Mouse (Mus musculus) liver, embryonic 16.5 days (tissue): Measurements from ENCODE around the gene Nprl3. TPM values are rescaled to one million over a fixed set of nuclear protein-coding genes. Genes with fewer than 3 reads are reported as not detected.

ENCODE experiments used
- ATAC-seq: fragments of 200-750 bp; cut with Nextera tagmentation; 2 replicates; pipeline ENCODE4 v1.8.0; 2017; ENCODE audit warnings: low read depth, mild to moderate bottlenecking, moderate number of reproducible peaks, moderate library complexity
- H3K27ac ChIP-seq: fragments of 300-500 bp; sonication (generic); 2 replicates; pipeline ENCODE4 v1.5.1; 2014; ENCODE audit warnings: mild to moderate bottlenecking, low read length
- H3K27me3 ChIP-seq: fragments of 300-500 bp; sonication (generic); 2 replicates; pipeline ENCODE4 v1.6.1; 2014; ENCODE audit warnings: low read depth, low read length, mixed read lengths; ENCODE audit not compliant: control insufficient read depth, insufficient read depth
- H3K36me3 ChIP-seq: fragments of 300-500 bp; sonication (generic); 2 replicates; pipeline ENCODE4 v1.6.1; 2014; ENCODE audit warnings: mild to moderate bottlenecking; ENCODE audit not compliant: control insufficient read depth, insufficient read depth
- H3K4me1 ChIP-seq: fragments of 300-500 bp; sonication (generic); 2 replicates; pipeline ENCODE4 v1.6.1; 2014; ENCODE audit warnings: low read depth, low read length, mixed read lengths; ENCODE audit not compliant: control insufficient read depth
- H3K4me2 ChIP-seq: fragments of 300-500 bp; sonication (generic); 2 replicates; pipeline ENCODE4 v1.6.1; 2014; ENCODE audit warnings: low read depth, low read length, mixed read lengths
- H3K4me3 ChIP-seq: fragments of 300-500 bp; sonication (generic); 2 replicates; pipeline ENCODE4 v1.5.1; 2014; ENCODE audit warnings: low read depth, mild to moderate bottlenecking, low read length
- H3K9ac ChIP-seq: fragments of 300-500 bp; sonication (generic); 2 replicates; pipeline ENCODE4 v1.6.1; 2014; ENCODE audit warnings: low read depth, low read length
- H3K9me3 ChIP-seq: fragments of 300-500 bp; sonication (generic); replicated peaks from 2 replicates; pipeline ENCODE4 v1.6.1; 2016; ENCODE audit warnings: low read length; ENCODE audit not compliant: control insufficient read depth
- WGBS: fragments of 180-500 bp; shearing (Covaris S2); extraction: QIAGEN DNeasy Blood & Tissue Kit; methylation state at CpG from one replicate; pipeline ENCODE4 v1.1.7; 2014; ENCODE audit not compliant: insufficient replicate concordance; 5-methylcytosine and 5-hydroxymethylcytosine counted together
- polyA plus RNA-seq: library from polyadenylated mRNA; unstranded; fragments of >200 nt; fragmentation: Nextera tagmentation; extraction: Ambion mirVana; gene quantifications from 2 replicates; pipeline ENCODE4 v1.2.1, GENCODE M21; 2015

Nprl3 gene
- polyA plus RNA-seq, 1 experiment from 2014 or later: 30.8 TPM

DNA sequence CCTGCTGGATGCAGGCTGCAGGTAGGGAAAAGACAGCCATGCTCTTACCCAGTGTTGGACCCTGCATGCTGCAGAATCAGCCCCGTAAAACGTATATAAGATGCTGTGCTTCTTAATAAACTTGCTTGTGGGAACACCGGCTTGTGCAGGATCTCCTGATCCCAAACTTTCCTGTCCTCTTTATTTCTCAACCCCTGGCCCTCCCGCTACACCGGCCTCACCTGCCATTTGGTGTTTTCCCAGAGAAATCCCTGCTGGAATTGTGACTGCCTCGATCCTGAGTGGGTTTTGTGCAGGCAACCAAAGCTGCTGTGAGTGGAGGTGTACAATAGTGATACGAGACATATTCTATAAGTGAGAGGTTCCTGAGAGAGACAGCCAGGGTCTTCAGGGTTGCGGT is 83.0 kb downstream of the Nprl3 start:
- 71% methylated on average over 8 of the region's 8 CpGs for WGBS
- Histone ChIP-seq H3K9me3 (no peaks in the 10 kb centered on the region), H3K4me3 (no peak overlapping the region), H3K36me3 (no peaks in the 10 kb centered on the region), H3K4me2 (no peak overlapping the region), H3K9ac (no peak overlapping the region), H3K27ac (no peak overlapping the region), H3K4me1 (peaks cover 2% of the 10 kb centered on the region; the same call in 1 of the 2 replicates), H3K27me3 (no peaks in the 10 kb centered on the region; the same call in 1 of the 2 replicates)
- ATAC-seq: no peak

- H3K9ac ChIP-seq: no peak overlapping the region
- ATAC-seq: no peak
- H3K36me3 ChIP-seq: no peaks in the 10 kb centered on the region
- peaks cover 2% of the 10 kb centered on the region; the same call in 1 of the 2 replicates for H3K4me1 ChIP-seq
- H3K27ac ChIP-seq: no peak overlapping the region
- no peak overlapping the region for H3K4me2 ChIP-seq
- H3K4me3 ChIP-seq: no peak overlapping the region
- H3K27me3 ChIP-seq: no peaks in the 10 kb centered on the region; the same call in 1 of the 2 replicates
- WGBS: 42% methylated on average over 23 of the region's 25 CpGs
- no peaks in the 10 kb centered on the region for H3K9me3 ChIP-seq
Measured at GRCm38 (mm10) chr11:32181973-32182868, 85.3 kb downstream of the Nprl3 start.

GRCm38 (mm10) chr11:32181246-32181645 is 86.3 kb downstream of the Nprl3 start:
- no peaks in the 10 kb centered on the region; the same call in 1 of the 2 replicates for H3K27me3 ChIP-seq
- no peak overlapping the region for H3K9ac ChIP-seq
- no peak overlapping the region for H3K4me3 ChIP-seq
- no peak overlapping the region for H3K4me2 ChIP-seq
- no peaks in the 10 kb centered on the region for H3K36me3 ChIP-seq
- WGBS: 69% methylated on average over 4 of the region's 4 CpGs
- no peak overlapping the region for H3K27ac ChIP-seq
- H3K9me3 ChIP-seq: no peaks in the 10 kb centered on the region
- H3K4me1 ChIP-seq: peaks cover 2% of the 10 kb centered on the region; the same call in 1 of the 2 replicates
- no peak for ATAC-seq

- H3K9me3 ChIP-seq: no peaks in the 10 kb centered on the region
- no peak overlapping the region for H3K9ac ChIP-seq
- no peak for ATAC-seq
- H3K4me1 ChIP-seq: peaks cover 2% of the 10 kb centered on the region; the same call in 1 of the 2 replicates
- no peaks in the 10 kb centered on the region for H3K36me3 ChIP-seq
- no peaks in the 10 kb centered on the region; the same call in 1 of the 2 replicates for H3K27me3 ChIP-seq
- H3K4me2 ChIP-seq: no peak overlapping the region
- H3K27ac ChIP-seq: no peak overlapping the region
- WGBS: 53% methylated on average over 1 of the region's 1 CpGs
- H3K4me3 ChIP-seq: no peak overlapping the region
Measured at GRCm38 (mm10) chr11:32178506-32178905, 89.0 kb downstream of the Nprl3 start.

Other genes starting within 250 kb of the Nprl3 start
- gene Il9r, start 67.4 kb downstream of the Nprl3 start, polyA plus RNA-seq: not detected in 2 replicates
- 58.1 and 63.4 TPM in 2 replicates for gene Snrnp25, start 62.3 kb downstream of the Nprl3 start, polyA plus RNA-seq
- 5.8 and 6.5 TPM in 2 replicates for gene Rhbdf1, start 45.4 kb downstream of the Nprl3 start, polyA plus RNA-seq
- gene Mpg, start 41.2 kb downstream of the Nprl3 start, polyA plus RNA-seq: 18.5 and 19.6 TPM in 2 replicates
- gene Hba-x, start 8.7 kb upstream of the Nprl3 start, polyA plus RNA-seq: 43.7 and 47.4 TPM in 2 replicates
- 72,809 and 72,929 TPM in 2 replicates for gene Hba-a1, start 15.8 kb upstream of the Nprl3 start, polyA plus RNA-seq
- 158 and 159 TPM in 2 replicates for gene Hbq1b, start 19.3 kb upstream of the Nprl3 start, polyA plus RNA-seq
- 165,200 and 165,281 TPM in 2 replicates for gene Hba-a2, start 28.8 kb upstream of the Nprl3 start, polyA plus RNA-seq
- gene Hbq1a, start 32.4 kb upstream of the Nprl3 start, polyA plus RNA-seq: 6.4 and 7.3 TPM in 2 replicates
- gene Sh3pxd2b, start 80.1 kb upstream of the Nprl3 start, polyA plus RNA-seq: 0.82 and 1.3 TPM in 2 replicates
- gene Ubtd2, start 187.7 kb upstream of the Nprl3 start, polyA plus RNA-seq: 3.8 and 4.5 TPM in 2 replicates